Mouse (Mus musculus) CH12.LX (cell line): ENCODE data around the gene Prdx3. TPM values are rescaled to one million over a fixed set of nuclear protein-coding genes. Genes with fewer than 3 reads are reported as not detected.
"Not testable (repeated sequence)": the region's sequence is repeated elsewhere in the genome, so short reads cannot be mapped to it uniquely, and the experiment has no call there.

Source experiments
- DNase-seq: peaks from one replicate; pipeline ENCODE4 v3.0.0-alpha.2; 2013; ENCODE audit errors: extremely low read depth
- H3K27ac ChIP-seq: 2 replicates; pipeline ENCODE4 v1.5.1; 2012; ENCODE audit warnings: low read depth, mild to moderate bottlenecking, control low read depth, moderate library complexity; ENCODE audit not compliant: insufficient read depth
- H3K27me3 ChIP-seq: replicated peaks from 2 replicates; pipeline ENCODE3; 2012; ENCODE audit warnings: inconsistent platforms
- H3K36me3 ChIP-seq, 2 experiments: replicated peaks in 1 of 2; 2 replicates each; pipeline versions ENCODE3 to v1.6.1; 2012; ENCODE audit warnings: inconsistent platforms in 1 of 2, low read length in 1 of 2, mild to moderate bottlenecking in 1 of 2, mixed read lengths in 1 of 2, moderate library complexity in 1 of 2; ENCODE audit not compliant: control insufficient read depth in 1 of 2, insufficient read depth in 1 of 2
- H3K4me1 ChIP-seq, 2 experiments: 2 replicates each; pipeline ENCODE4 v1.6.1; 2012; ENCODE audit warnings: inconsistent platforms in 1 of 2, moderate library complexity in 1 of 2; ENCODE audit not compliant: insufficient read depth in 2 of 2, control insufficient read depth in 1 of 2
- H3K4me2 ChIP-seq: 2 replicates; pipeline ENCODE4 v1.6.1; 2012; ENCODE audit warnings: low read depth, mild to moderate bottlenecking, control low read depth; ENCODE audit not compliant: poor library complexity, insufficient read depth, severe bottlenecking
- H3K4me3 ChIP-seq, 3 experiments: fragments of 150-350 bp in 1 of 3; sonication (generic) in 1 of 3; replicated peaks in 1 of 3; 2 replicates each; pipeline versions ENCODE3 to v1.5.1; 2011 to 2012; ENCODE audit warnings: low read depth in 2 of 3, low read length in 2 of 3, mild to moderate bottlenecking in 2 of 3, moderate library complexity in 2 of 3, control low read depth in 1 of 3, improper control_type of control experiment in 1 of 3, inconsistent platforms in 1 of 3, mixed read lengths in 1 of 3; ENCODE audit not compliant: poor library complexity in 1 of 3
- H3K79me2 ChIP-seq: replicated peaks from 2 replicates; pipeline ENCODE4 v1.6.1; 2012; ENCODE audit warnings: mild to moderate bottlenecking, moderate library complexity; ENCODE audit not compliant: control insufficient read depth, poor library complexity, insufficient read depth, severe bottlenecking; ENCODE audit errors: extremely low read depth
- H3K9ac ChIP-seq: 2 replicates; pipeline ENCODE4 v1.6.1; 2012; ENCODE audit warnings: low read depth, mild to moderate bottlenecking, control low read depth, moderate library complexity; ENCODE audit not compliant: insufficient read depth
- H3K9me3 ChIP-seq: replicated peaks from 2 replicates; pipeline ENCODE3; 2012; ENCODE audit warnings: low read length, inconsistent platforms, mixed read lengths
- E2F4 ChIP-seq: IDR thresholded peaks from 2 replicates; pipeline ENCODE4 v1.6.1; 2011; ENCODE audit warnings: low read depth, low read length, improper control_type of control experiment; ENCODE audit not compliant: insufficient replicate concordance
- ELF1 ChIP-seq: IDR thresholded peaks from 2 replicates; pipeline ENCODE4 v1.6.1; 2014; ENCODE audit warnings: low read depth, mild to moderate bottlenecking, inconsistent platforms, low read length, improper control_type of control experiment
- ETS1 ChIP-seq: conservative IDR thresholded peaks from 2 replicates; pipeline ENCODE4 v1.6.1; 2012; ENCODE audit warnings: low read depth, mild to moderate bottlenecking, inconsistent platforms, low read length, improper control_type of control experiment, moderate library complexity
- IRF4 ChIP-seq: IDR thresholded peaks from 2 replicates; pipeline ENCODE4 v1.6.1; 2014; ENCODE audit warnings: low read depth, mild to moderate bottlenecking, inconsistent platforms, low read length, improper control_type of control experiment
- MAFK ChIP-seq: IDR thresholded peaks from 2 replicates; pipeline ENCODE4 v1.6.1; 2011; ENCODE audit warnings: low read length, improper control_type of control experiment; ENCODE audit not compliant: insufficient replicate concordance
- MAZ ChIP-seq: IDR thresholded peaks from 2 replicates; pipeline ENCODE4 v1.6.1; 2012; ENCODE audit warnings: low read depth, mild to moderate bottlenecking, inconsistent platforms, low read length, improper control_type of control experiment, moderate library complexity
- MXI1 ChIP-seq: IDR thresholded peaks from 2 replicates; pipeline ENCODE4 v1.6.1; 2011; ENCODE audit warnings: mild to moderate bottlenecking, low read depth, low read length, improper control_type of control experiment
- MYC ChIP-seq: IDR thresholded peaks from 2 replicates; pipeline ENCODE4 v1.6.1; 2011; ENCODE audit warnings: low read depth, mild to moderate bottlenecking, improper control_type of control experiment, low read length
- NELFE ChIP-seq: IDR thresholded peaks from 2 replicates; pipeline ENCODE4 v1.6.1; 2011; ENCODE audit warnings: low read depth, low read length, improper control_type of control experiment
- NRF1 ChIP-seq: IDR thresholded peaks from 2 replicates; pipeline ENCODE4 v1.6.1; 2014; ENCODE audit warnings: low read depth, mild to moderate bottlenecking, inconsistent platforms, low read length, improper control_type of control experiment, moderate library complexity
- POLR2A ChIP-seq: IDR thresholded peaks from 2 replicates; pipeline ENCODE4 v1.6.1; 2011; ENCODE audit warnings: low read depth, mild to moderate bottlenecking, improper control_type of control experiment, low read length
- POLR2AphosphoS2 ChIP-seq: IDR thresholded peaks from 2 replicates; pipeline ENCODE4 v1.6.1; 2011; ENCODE audit warnings: low read depth, low read length, improper control_type of control experiment
- RCOR1 ChIP-seq: conservative IDR thresholded peaks from 2 replicates; pipeline ENCODE4 v1.6.1; 2012; ENCODE audit warnings: low read depth, mild to moderate bottlenecking, inconsistent platforms, low read length, improper control_type of control experiment
- SIN3A ChIP-seq: IDR thresholded peaks from 2 replicates; pipeline ENCODE4 v1.6.1; 2012; ENCODE audit warnings: low read length, improper control_type of control experiment, inconsistent platforms
- TBP ChIP-seq: conservative IDR thresholded peaks from 2 replicates; pipeline ENCODE4 v1.6.1; 2011; ENCODE audit warnings: low read depth, low read length, improper control_type of control experiment
- TCF12 ChIP-seq: IDR thresholded peaks from 2 replicates; pipeline ENCODE4 v1.6.1; 2014; ENCODE audit warnings: low read depth, mild to moderate bottlenecking, inconsistent platforms, low read length, improper control_type of control experiment
- ZMIZ1 ChIP-seq: IDR thresholded peaks from 2 replicates; pipeline ENCODE4 v1.6.1; 2012; ENCODE audit warnings: low read depth, mild to moderate bottlenecking, inconsistent platforms, low read length, improper control_type of control experiment
- dilution Hi-C: fragments of 300-500 bp; cut with MboI; formaldehyde crosslinking; loops from 2 replicates; pipeline ENCODE4 v1.14.3; 2020; ENCODE audit warnings: low sequenced_read_pairs; ENCODE audit not compliant: extremely low pct_unique_long_range_greater_than_20kb, extremely low pct_ligation_motif_present
- in situ Hi-C: fragments of 300-500 bp; cut with MboI; formaldehyde crosslinking; loops from 3 replicates; pipeline ENCODE4 v1.14.3; 2019; ENCODE audit warnings: low sequenced_read_pairs, low pct_ligation_motif_present, low pct_unique_long_range_greater_than_20kb, mixed read lengths
- polyA plus RNA-seq: library from polyadenylated mRNA; unstranded; fragments of >175 nt; gene quantifications from 2 replicates; pipeline ENCODE4 v1.2.1, GENCODE M21; 2012; ENCODE audit warnings: low read depth; ENCODE audit not compliant: insufficient read length
- total RNA-seq, 2 experiments: library from RNA; depleted of rRNA; stranded (reverse); fragments of 300-350 nt in 1 of 2; fragments of >200 nt in 1 of 2; gene quantifications; 2 replicates each; pipeline ENCODE4 v1.2.3; 2012 to 2014

Gene Prdx3
- total and polyA plus RNA-seq, 3 experiments: 180 to 427 (median 246) TPM

- H3K9ac ChIP-seq, dilution Hi-C loops, H3K4me1 ChIP-seq, H3K27me3 ChIP-seq, H3K4me3 ChIP-seq, H3K4me2 ChIP-seq, H3K27ac ChIP-seq, in situ Hi-C loops, DNase-seq, H3K9me3 ChIP-seq: not testable (repeated sequence)
- Histone ChIP-seq H3K79me2 (peaks cover 11% of the 10 kb centered on the region), H3K36me3 (peaks cover 38 to 69% of the 10 kb centered on the region in 2 experiments)
- TF ChIP-seq MAFK: peak; percentile 23; the same call in 1 of the 2 replicates
These were observed 8.2 kb downstream of the Prdx3 start for GRCm38 (mm10) chr19:60866169-60866568.

- no peaks in the 10 kb centered on the region for H3K9me3 ChIP-seq
- TF ChIP-seq ZMIZ1: peak; percentile 74
- peak; percentile 85; the same call in 1 of the 2 replicates for TF ChIP-seq POLR2AphosphoS2
- TF ChIP-seq RCOR1: no peak
- peak; percentile 61; the same call in 1 of the 2 replicates for TF ChIP-seq SIN3A
- peak; percentile 42; the same call in 1 of the 2 replicates for TF ChIP-seq NRF1
- TF ChIP-seq ETS1: no peak
- TF ChIP-seq TBP: peak; percentile 89
- peak; percentile 63; the same call in 1 of the 2 replicates for TF ChIP-seq MXI1
- peak; percentile 67 for TF ChIP-seq ELF1
- no peak for TF ChIP-seq E2F4
- TF ChIP-seq POLR2A: peak; percentile 93
- peak; percentile 60; the same call in 1 of the 2 replicates for TF ChIP-seq IRF4
- TF ChIP-seq MYC: peak; percentile 43; the same call in 1 of the 2 replicates
- TF ChIP-seq TCF12: peak; percentile 75
- peak; percentile 86 for TF ChIP-seq NELFE
- TF ChIP-seq MAZ: no peak
- DNase-seq: peak; percentile 96
- H3K79me2 ChIP-seq: no peaks in the 10 kb centered on the region
- H3K36me3 ChIP-seq: peaks cover 26 to 51% of the 10 kb centered on the region in 2 experiments
- H3K27me3 ChIP-seq: no peaks in the 10 kb centered on the region
- peaks cover 3 to 14% of the 10 kb centered on the region in 2 experiments; a peak in 2 of 4 replicates for H3K4me1 ChIP-seq
- in situ Hi-C loops: no loop called here
- H3K4me3 ChIP-seq: peak within 1 kb of the TSS; percentile 66 to 84 (median 69)
- H3K4me2 ChIP-seq: peak within 1 kb of the TSS; percentile 67
- H3K9ac ChIP-seq: peak within 1 kb of the TSS; percentile 77
- H3K27ac ChIP-seq: no peak within 1 kb of the TSS
- dilution Hi-C loops: no loop called here
These were observed 13.3 kb downstream of the Prdx3 start, which contains the start of gene Sfxn4 for GRCm38 (mm10) chr19:60860868-60861700. TSS of gene Sfxn4 (minus strand) at chr19:60861479.
